Mouse (Mus musculus): ENCODE results near the gene Syt7. TPM values are rescaled to one million over a fixed set of nuclear protein-coding genes. Genes with fewer than 3 reads are reported as not detected.

Gene Syt7
- polyA plus RNA-seq, 1 experiment from 2014 or later, result 9.7 TPM

DNA sequence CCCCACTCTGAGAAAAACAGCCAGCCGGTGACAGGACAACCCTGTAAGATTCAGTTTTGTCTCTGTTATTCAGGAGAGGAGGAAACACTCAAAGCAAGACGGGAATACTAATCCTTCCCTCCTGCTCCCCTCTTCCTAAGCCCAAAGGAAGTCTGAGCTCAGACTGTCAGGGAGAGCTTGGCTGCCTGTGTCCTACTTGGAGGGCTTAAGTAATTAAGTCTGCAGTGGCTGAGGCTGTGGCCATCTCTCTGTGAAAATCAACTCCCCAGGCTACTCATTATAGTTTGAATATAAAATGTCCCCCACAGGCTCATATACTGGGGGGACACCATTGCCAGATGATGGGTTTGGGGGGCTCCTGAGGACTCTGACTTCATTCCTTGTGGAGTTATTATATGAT is 108.1 kb downstream of the Syt7 start:
- peaks cover 4% of the 10 kb centered on the region; the same call in 1 of the 2 replicates for H3K36me3 ChIP-seq (ENCODE audit: control insufficient read depth, insufficient read depth)
- H3K4me3 ChIP-seq (replicated peaks; ENCODE audit: low read length), result no peak overlapping the region
- H3K4me1 ChIP-seq (replicated peaks; ENCODE audit: control insufficient read depth, insufficient read depth, low read length), result no peaks in the 10 kb centered on the region
- no peaks in the 10 kb centered on the region for H3K9me3 ChIP-seq (ENCODE audit: control insufficient read depth, low read length)
- H3K27me3 ChIP-seq (replicated peaks; ENCODE audit: control insufficient read depth, insufficient read depth, low read length), result no peaks in the 10 kb centered on the region
- ATAC-seq, result no peak
- WGBS, result 42% methylated on average over 2 of the region's 2 CpGs
- no peak overlapping the region for H3K27ac ChIP-seq (ENCODE audit: low read length)
- H3K9ac ChIP-seq (replicated peaks; ENCODE audit: low read depth, low read length), result no peak overlapping the region
- H3K4me2 ChIP-seq (ENCODE audit: low read length), result no peak overlapping the region

- no peak for ATAC-seq
Observed at GRCm38 (mm10) chr19:10497512-10498160, 108.7 kb downstream of the Syt7 start.

GRCm38 (mm10) chr19:10500581-10500980 is 111.7 kb downstream of the Syt7 start:
- Histone ChIP-seq H3K4me2 (ENCODE audit: low read length) (no peak overlapping the region), H3K9ac (replicated peaks; ENCODE audit: low read depth, low read length) (no peak overlapping the region), H3K4me1 (replicated peaks; ENCODE audit: control insufficient read depth, insufficient read depth, low read length) (no peaks in the 10 kb centered on the region), H3K9me3 (ENCODE audit: control insufficient read depth, low read length) (no peaks in the 10 kb centered on the region), H3K27me3 (replicated peaks; ENCODE audit: control insufficient read depth, insufficient read depth, low read length) (no peaks in the 10 kb centered on the region), H3K27ac (ENCODE audit: low read length) (no peak overlapping the region), H3K4me3 (replicated peaks; ENCODE audit: low read length) (no peak overlapping the region), H3K36me3 (ENCODE audit: control insufficient read depth, insufficient read depth) (peaks cover 10% of the 10 kb centered on the region)
- 95% methylated on average over 8 of the region's 8 CpGs for WGBS
- no peak for ATAC-seq

More at GRCm38 (mm10) chr19:10497512-10498160, 108.7 kb downstream of the Syt7 start:
- H3K4me2 ChIP-seq (ENCODE audit: low read length), result no peak overlapping the region
- H3K9ac ChIP-seq (replicated peaks; ENCODE audit: low read depth, low read length), result no peak overlapping the region
- no peaks in the 10 kb centered on the region for H3K4me1 ChIP-seq (replicated peaks; ENCODE audit: control insufficient read depth, insufficient read depth, low read length)
- no peaks in the 10 kb centered on the region for H3K9me3 ChIP-seq (ENCODE audit: control insufficient read depth, low read length)
- H3K36me3 ChIP-seq (ENCODE audit: control insufficient read depth, insufficient read depth), result peaks cover 4% of the 10 kb centered on the region; the same call in 1 of the 2 replicates
- H3K4me3 ChIP-seq (replicated peaks; ENCODE audit: low read length), result no peak overlapping the region
- WGBS, result 69% methylated on average over 8 of the region's 8 CpGs
- H3K27me3 ChIP-seq (replicated peaks; ENCODE audit: control insufficient read depth, insufficient read depth, low read length), result no peaks in the 10 kb centered on the region
- H3K27ac ChIP-seq (ENCODE audit: low read length), result no peak overlapping the region

GRCm38 (mm10) chr19:10502571-10502970 is 113.7 kb downstream of the Syt7 start:
- H3K36me3 ChIP-seq (ENCODE audit: control insufficient read depth, insufficient read depth), result peaks cover 13% of the 10 kb centered on the region
- H3K4me2 ChIP-seq (ENCODE audit: low read length), result no peak overlapping the region
- peak; percentile 55; the same call in 1 of the 2 replicates for ATAC-seq
- no peaks in the 10 kb centered on the region for H3K4me1 ChIP-seq (replicated peaks; ENCODE audit: control insufficient read depth, insufficient read depth, low read length)
- H3K4me3 ChIP-seq (replicated peaks; ENCODE audit: low read length), result no peak overlapping the region
- H3K27ac ChIP-seq (ENCODE audit: low read length), result no peak overlapping the region
- WGBS, result 2% methylated on average over 4 of the region's 4 CpGs
- no peak overlapping the region for H3K9ac ChIP-seq (replicated peaks; ENCODE audit: low read depth, low read length)
- no peaks in the 10 kb centered on the region for H3K27me3 ChIP-seq (replicated peaks; ENCODE audit: control insufficient read depth, insufficient read depth, low read length)
- no peaks in the 10 kb centered on the region for H3K9me3 ChIP-seq (ENCODE audit: control insufficient read depth, low read length)

Other genes with a start within 250 kb of the Syt7 start
- gene Fads1, start 206.2 kb upstream of the Syt7 start, polyA plus RNA-seq (2015; fragmentation: Nextera tagmentation; extraction: Ambion mirVana), result 171 and 179 TPM in 2 replicates
- 324 and 352 TPM in 2 replicates for gene Tmem258, start 185.1 kb upstream of the Syt7 start, polyA plus RNA-seq (2015; fragmentation: Nextera tagmentation; extraction: Ambion mirVana)
- 47.4 and 48.9 TPM in 2 replicates for gene Fen1, start 184.9 kb upstream of the Syt7 start, polyA plus RNA-seq (2015; fragmentation: Nextera tagmentation; extraction: Ambion mirVana)
- 0.29 and 0.30 TPM in 2 replicates for gene Myrf, start 148.3 kb upstream of the Syt7 start, polyA plus RNA-seq (2015; fragmentation: Nextera tagmentation; extraction: Ambion mirVana)
- gene Dagla, start 84.2 kb upstream of the Syt7 start, polyA plus RNA-seq (2015; fragmentation: Nextera tagmentation; extraction: Ambion mirVana), result 8.1 and 8.4 TPM in 2 replicates
- gene Lrrc10b, start 68.4 kb downstream of the Syt7 start, polyA plus RNA-seq (2015; fragmentation: Nextera tagmentation; extraction: Ambion mirVana), result 0.52 and 0.99 TPM in 2 replicates
- 1.7 and 2.1 TPM in 2 replicates for gene Ppp1r32, start 93.8 kb downstream of the Syt7 start, polyA plus RNA-seq (2015; fragmentation: Nextera tagmentation; extraction: Ambion mirVana)
- gene Cpsf7, start 136.2 kb downstream of the Syt7 start, polyA plus RNA-seq (2015; fragmentation: Nextera tagmentation; extraction: Ambion mirVana), result 58.4 and 59.3 TPM in 2 replicates
- gene Sdhaf2, start 137.1 kb downstream of the Syt7 start, polyA plus RNA-seq (2015; fragmentation: Nextera tagmentation; extraction: Ambion mirVana), result 66.2 and 68.6 TPM in 2 replicates
- gene Tmem216, start 167.1 kb downstream of the Syt7 start, polyA plus RNA-seq (2015; fragmentation: Nextera tagmentation; extraction: Ambion mirVana), result 47.0 and 49.5 TPM in 2 replicates
- 21.0 and 22.6 TPM in 2 replicates for gene Cyb561a3, start 188.1 kb downstream of the Syt7 start, polyA plus RNA-seq (2015; fragmentation: Nextera tagmentation; extraction: Ambion mirVana)
- 33.9 and 37.5 TPM in 2 replicates for gene Tmem138, start 188.3 kb downstream of the Syt7 start, polyA plus RNA-seq (2015; fragmentation: Nextera tagmentation; extraction: Ambion mirVana)
- gene Ddb1, start 216.2 kb downstream of the Syt7 start, polyA plus RNA-seq (2015; fragmentation: Nextera tagmentation; extraction: Ambion mirVana), result 277 and 292 TPM in 2 replicates
- gene Tkfc, start 216.6 kb downstream of the Syt7 start, polyA plus RNA-seq (2015; fragmentation: Nextera tagmentation; extraction: Ambion mirVana), result 24.9 and 27.1 TPM in 2 replicates
- gene Vwce, start 245.1 kb downstream of the Syt7 start, polyA plus RNA-seq (2015; fragmentation: Nextera tagmentation; extraction: Ambion mirVana), result 0.30 and 0.81 TPM in 2 replicates